Mouse (Mus musculus) adrenal gland, postnatal 25 days (tissue): ENCODE measurements at regions not wholly inside any gene's neighbourhood (a gene's known extent, or its start where the extent isn't known, plus 50 kb on each side); places are given as distances from the start of the nearest gene placed in this dataset.

Experiments
- DNase-seq: peaks from one replicate; pipeline ENCODE4 v3.0.0; 2021; ENCODE audit warnings: mixed read lengths

DNA sequence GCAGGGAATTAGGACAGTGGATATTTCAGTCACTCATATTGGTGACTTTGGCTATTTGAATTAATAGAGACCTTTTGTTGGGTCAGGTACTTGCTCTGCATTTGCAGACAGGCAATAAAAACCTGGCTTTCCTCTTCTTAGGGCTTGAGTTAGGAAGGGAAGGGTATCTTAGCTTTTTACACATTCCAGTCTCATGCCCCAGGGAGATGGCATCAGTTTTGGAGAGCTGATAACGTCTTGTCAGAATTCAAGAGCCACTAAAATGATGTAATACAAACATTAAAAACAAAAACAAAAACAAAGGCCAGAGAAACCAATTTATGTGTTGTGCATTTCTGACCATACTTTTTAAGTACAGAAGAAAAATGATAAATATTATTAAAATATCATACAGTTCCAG is 214.3 kb downstream of the Ktn1 start:
- DNase-seq: no peak

DNA sequence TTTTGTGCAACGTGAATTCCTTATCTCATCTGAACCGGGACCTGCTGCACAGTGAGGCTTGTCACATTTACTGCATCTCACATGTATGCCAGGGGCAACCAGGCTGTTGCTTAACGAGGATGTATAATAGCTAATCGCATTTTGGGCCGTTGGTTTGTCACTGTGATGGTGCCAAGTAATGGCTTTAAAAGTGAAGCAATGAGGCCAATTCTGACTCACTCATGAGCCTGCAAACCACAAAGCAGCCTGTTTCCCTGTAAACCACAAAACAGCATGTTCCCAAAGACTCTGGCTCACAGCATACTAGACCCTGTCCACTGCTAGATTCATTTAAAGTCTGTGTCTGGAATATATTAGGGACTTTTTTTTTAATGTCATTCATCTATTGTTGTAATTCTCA is 214.8 kb downstream of the Ktn1 start:
- DNase-seq: no peak

DNA sequence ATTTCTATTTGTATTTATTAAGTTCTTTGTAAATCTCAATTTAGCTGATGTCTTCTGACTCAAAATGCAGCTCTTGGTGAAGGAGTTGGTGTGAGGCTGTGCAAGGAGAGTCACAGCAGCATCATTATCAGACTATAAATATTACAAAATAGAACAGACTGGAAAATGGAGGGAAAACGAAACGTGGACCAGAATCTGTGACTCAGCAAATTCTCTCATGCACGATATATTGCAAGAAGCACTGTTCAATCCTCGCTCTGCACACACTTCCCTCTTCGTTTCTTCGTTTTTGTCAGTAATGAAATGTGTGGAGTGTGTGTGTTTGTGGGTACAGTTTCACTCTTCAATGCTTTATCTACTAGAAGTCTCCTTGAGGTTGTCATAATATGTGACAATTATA is 215.5 kb downstream of the Ktn1 start:
- DNase-seq: no peak

DNA sequence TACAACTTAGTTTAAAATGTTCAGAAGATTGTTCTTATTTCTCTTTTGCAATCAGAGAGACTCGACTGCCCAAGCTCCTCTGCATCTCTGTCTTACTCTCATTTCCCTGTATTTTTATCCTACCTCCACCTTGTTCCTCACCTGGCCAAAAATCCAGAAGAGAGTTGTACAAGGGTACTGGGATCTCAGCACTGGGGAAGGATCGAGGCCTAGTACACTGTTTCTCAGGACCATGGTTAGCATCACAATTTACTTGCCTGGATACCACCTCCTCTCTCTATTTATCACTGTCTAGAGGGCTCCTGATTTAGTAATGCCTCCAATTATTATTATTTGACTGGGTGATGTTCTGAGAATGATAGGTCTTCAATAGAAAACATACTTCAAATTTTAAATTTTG is 218.8 kb downstream of the Ktn1 start:
- DNase-seq: no peak

DNA sequence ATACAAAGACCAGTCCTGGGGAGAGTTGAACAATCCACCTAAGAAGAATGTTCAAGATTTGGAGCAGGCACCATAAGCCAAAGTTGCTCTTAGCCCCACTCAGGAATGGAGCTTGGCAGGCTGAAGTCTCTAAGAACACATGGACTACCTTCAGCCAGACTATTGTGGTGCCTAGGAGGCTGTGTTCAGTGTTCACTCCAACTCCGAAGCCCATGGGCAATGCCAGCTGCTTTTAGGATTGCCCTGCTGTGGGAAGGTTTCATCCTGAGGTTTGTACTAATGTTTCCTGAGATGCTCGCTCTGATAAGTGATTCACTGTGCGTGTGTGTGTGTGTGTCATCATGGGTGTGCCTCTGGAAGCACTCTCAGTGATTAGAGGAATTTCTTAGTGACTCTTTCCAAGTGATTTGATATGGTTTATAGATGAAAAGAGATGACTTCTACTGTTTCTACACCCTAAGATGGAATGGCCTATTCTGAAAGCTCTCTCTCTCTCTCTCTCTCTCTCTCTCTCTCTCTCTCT is 220.1 kb downstream of the Ktn1 start:
- DNase-seq: no peak

DNA sequence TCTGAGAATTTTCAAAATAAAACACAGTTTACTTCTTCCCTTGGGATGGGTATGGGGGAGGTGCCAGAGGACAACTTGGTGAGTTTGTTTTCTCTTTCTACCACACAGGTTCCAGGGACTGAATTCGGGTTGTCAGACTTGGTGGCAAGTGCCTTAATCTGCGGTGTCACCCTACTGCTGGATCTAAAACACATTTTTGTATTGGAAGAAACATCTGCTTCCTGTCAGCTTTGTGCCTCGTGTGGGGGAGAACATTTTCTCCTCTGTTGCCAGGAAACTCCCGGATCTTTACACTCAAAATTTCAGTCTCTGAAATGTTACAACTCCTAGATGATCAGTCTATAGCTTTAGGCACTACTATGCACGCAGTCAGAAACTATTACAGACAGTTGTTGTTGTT is 228.3 kb downstream of the Ktn1 start:
- no peak for DNase-seq

DNA sequence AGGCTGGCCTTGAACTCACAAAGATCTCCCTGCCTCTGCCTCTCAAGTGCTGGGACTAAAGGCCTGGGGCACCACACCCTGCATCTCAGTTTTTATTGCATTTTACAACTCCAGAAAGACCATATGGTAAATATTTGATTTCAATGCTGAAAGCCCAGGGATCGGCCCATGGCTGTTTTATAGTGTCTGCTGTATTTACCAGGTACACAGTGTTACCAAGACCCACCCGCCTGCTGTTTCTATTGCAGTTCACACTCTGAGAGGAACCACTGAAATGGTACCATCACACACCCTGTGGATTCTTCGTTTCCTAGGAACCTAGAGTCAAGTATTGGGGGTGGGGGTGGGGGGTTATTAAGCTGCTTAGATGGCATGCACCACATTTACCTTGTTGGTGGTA is 228.9 kb downstream of the Ktn1 start:
- DNase-seq: no peak

DNA sequence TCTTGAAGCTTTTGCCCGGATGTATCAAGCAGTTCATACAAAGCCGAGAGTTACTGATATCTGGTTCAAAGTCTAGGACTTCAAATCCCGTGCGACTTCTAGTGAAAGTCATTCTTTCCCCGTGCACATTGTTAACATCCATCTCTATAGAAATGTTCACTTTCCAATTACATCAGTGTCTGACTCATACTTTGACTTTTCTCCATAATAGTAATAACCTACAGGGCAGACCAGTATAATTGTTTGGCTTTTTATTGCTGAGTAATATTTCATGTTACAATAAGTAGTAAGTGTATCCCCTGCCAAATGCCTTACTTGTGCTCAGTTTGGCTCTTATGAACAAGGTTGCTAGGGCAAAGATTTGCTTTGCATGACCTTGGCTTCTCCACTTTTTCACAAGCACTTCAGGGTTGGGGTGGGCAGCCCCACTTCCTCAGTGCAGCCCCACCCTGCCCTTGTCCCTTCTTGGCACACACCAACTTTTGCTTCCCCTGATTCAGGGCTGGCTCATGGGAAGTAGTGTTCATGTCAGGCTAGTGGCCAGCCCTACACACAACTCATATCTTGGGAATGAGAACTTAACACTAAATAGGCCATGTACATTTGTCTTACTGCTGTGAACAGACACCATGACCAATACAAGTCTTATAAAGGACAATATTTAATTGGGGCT is 229.7 kb downstream of the Ktn1 start:
- DNase-seq: no peak

DNA sequence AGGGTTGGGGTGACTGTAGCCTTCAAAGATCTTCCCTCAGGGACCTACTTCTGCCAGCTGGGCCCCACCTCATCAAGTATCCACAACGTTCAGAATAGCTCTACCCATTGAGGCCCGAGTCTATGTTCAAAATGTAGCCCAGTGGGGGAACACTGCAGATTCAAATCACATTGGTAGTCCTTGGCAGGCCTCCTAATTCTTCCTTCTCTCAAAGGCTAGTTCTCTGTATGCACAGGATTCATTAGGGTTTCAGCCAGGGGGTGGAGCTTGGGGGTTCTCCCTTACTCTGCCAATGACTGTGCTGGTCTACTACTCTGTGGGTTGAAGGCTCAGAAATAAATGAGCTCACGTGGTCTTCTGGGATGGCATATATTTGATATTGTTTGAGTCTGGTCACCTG is 235.3 kb upstream of the Peli2 start:
- DNase-seq: no peak

DNA sequence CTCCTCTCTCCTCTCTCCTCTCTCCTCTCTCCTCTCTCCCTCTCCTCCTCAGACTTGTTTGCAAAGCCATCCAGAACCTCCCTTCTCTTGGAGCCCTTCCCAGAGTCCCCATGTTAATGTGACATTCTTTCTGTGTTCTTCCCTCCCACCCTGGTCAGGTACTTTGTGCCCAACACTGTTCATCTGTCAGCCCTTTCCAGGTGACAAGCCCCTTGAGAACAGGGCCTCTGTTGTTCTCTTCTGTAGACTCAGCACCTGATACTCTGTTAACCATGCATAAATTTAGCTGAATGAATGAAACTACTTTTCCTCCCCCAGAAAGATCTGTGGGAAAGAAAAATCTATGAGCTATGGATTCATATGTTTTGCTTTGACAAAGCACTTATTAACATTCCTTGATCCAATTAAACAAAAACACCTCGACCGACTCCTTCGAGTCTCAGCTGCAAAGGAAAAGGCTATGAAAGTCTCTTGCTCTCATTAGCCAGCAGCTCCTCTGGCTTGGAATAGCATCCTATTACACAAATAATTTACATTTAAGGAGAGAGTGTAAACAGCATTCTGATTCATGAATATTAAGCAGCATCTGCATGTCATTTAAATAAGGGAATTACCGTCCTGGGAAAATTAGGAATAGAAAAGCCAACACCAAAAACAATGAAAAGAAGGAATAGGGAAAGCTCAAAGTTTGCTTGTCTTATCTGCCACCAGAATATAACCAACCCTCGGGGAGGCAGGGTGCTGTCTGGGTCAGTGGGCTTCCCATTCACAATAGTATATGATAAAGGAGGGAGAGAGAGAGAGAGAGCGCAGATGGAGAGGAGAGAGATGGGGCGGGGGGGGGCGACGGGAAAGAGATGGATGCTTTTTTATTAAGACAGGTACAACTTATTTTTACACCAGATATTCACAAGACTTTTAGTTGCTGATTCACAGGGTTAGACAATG is 230.1 kb upstream of the Peli2 start:
- DNase-seq: no peak

DNA sequence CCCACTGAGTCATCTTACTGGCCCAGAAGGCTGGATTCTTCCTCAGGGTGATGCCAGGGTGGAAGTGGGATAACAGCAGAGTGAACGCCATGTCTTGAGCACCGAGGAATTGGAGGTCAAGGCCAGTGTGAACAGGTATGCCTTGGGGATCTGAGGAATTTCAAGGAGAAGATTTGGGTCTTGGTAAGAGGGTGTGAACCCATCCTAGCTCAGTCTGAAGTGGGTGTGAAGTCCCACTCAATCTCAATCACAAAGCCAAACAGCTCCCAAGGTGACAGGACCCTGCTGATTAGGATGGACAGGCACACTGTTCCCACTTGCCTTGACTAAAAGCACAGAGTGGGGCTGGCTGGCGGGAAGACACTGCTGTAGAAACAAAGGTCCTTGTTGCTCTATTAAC is 224.0 kb upstream of the Peli2 start:
- no peak for DNase-seq

DNA sequence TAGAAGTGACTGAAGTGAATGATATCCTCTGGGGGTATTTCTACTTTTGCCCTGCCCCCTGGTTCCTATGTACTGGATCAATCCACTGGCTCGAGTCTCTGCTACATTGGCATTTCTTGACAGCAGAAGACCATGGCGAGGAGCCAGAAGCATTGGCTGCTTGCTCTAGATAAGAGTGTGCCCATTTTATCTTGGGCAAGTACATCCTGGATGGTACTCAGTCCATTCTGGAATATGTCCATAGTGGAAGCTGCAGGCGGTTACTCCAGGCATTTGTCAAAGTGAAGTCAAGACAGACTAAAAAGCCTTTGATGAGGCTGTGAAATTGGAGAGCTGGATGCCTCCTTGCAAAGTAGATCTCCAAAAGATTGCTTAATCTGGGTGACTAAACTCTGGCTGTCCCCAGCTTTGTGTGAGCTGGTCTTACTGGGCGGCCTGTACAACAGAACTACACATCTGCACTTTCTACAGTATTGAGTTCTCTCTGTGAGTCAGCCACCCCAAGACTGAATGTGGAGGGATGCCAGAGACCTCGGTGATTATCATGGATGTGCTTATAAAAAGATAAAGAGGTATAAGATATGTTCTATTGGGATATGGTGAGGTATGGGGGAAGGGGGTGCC is 222.6 kb upstream of the Peli2 start:
- DNase-seq: peak; percentile 32

DNA sequence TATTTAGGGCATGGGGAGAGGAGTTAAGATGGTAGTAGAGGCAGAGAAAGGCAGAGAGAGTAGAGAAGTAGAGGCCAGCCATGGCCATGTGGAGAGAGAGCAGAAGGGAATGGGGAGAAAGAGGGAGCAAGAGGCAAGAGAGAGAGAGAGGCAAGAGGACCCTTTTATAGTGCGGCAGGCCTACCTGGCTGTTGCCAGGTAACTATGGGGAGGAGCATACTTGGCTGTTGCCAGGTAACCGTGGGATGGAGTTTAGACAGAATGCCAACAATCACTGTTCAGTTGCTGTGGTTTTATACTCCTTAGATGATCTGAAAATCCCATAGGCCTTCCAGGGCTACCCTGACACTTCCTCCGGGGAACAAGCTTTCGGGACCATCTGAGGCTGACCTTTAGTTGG is 222.0 kb upstream of the Peli2 start:
- DNase-seq: no peak

DNA sequence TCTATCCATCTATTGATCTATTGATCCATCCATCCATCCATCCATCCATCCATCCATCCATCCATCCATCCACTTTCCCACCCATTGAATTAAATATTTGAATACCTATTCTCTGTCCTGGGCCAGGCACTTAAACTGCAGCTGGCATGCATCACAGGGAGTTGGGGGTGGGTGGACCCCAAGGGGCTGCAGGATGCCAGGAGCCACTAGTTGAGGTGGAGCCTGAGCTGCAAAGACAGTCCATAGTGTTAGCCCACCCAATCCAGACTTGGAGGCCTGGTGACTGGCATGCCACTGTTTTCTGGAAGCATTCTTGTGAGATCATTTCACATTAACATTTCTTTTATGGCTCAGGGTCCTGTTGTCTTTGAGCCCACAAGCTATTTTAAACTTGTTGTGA is 215.3 kb upstream of the Peli2 start:
- no peak for DNase-seq

DNA sequence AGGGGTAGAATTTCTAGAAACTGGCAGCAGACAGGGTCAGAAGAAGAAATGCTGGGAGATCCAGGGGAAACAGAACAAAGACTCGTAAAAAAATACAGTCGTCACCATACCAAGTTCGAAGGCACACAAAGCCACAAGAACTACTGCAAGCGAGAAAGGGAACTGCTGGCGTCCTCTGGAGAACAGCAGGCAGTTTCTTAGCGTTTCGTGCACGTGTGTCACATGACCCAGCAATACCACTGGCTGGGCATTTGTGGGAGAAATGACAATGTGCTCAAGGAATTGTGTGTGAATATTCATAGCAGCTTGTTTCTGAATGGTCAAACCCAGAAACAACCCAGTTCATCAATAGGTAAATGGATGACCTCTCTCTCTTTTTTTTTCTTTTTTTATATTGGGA is 211.5 kb upstream of the Peli2 start:
- DNase-seq: no peak

DNA sequence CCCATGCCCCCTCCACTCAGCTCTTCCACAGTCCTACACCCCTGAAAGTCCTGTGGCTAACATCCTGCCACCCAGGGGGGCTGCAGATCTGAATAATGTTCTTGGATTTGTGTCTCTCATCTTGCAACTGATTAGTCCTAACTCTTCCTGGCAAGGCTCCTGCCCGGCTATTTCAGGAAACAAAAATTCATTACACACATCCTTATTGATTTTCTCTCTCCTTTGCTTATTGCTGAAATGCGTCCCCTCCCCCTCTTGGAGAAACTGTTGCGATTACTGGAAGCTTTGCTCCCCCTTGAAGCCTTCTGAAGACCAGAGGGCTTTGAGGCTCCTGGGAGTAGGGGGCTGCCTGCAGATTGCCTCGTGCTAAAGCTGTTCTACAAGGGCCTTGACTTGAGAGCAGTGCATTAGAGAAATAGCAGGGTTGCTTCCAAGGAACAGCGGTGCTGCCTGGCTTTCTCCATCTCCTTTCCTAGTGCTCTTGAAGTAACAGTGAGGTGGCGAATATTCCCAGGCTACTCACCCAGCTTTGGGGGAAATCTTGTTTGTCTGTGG is 209.8 kb upstream of the Peli2 start:
- no peak for DNase-seq

DNA sequence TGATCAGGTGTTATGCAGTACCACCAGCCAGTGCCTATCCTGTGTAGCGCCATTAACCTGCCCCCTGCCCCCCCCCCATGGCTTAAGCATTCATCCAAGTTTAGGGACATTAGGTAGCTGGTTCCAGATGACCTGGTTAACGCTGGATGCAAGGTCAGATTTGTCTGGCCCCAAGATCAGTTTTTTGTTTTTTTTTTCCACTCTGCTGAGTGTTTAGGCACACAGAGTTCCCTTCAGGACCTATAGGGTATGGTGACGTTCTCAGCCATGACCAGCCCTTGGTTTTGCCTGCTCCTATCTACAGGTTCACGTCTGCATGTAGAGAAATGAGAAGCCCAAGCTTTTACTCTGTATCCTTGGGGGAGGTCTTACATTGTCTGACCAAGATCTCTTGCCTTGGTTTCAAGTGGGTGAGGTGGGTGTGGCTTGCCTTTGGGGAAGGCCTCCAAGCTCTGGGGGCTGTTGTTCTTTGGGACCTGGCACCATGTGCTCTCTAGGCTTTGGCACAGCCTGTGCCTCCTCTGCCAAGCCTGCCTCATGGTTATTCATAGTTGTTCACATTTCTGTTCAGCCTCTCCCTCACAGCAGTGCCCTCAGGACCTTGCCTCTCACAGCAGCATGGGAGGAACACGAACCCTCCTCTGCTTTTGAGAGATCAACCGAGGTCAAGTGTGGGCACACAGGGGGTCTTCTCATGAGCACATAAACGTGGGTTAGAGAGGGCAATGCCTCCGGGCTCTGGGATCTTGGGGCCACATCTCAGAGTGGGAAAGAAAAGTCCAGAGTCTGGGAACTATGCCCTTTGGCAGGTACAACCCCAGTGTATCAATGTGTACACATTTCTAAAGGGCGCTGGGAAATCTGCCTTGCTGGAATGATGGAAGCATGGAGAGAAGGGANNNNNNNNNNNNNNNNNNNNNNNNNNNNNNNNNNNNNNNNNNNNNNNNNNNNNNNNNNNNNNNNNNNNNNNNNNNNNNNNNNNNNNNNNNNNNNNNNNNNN is 208.8 kb upstream of the Peli2 start:
- DNase-seq: no peak

DNA sequence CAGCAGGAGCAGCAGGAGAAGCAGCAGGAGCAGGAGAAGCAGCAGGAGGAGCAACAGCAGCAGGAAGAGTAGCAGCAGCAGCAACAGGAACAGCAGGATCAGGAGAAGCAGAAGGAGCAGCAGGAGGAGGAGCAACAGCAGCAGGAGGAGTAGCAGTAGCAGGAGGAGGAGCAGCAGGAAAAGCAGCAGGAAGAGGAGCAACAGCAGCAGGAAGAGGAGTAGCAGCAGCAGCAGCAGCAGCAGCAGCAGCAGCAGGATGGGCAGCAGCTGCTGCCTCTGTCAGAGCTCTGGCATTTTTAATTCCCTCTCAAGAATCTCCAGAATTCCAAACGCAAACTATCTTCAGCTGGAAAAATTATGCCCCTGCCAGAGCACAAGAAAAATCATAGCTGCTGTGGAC is 205.0 kb upstream of the Peli2 start:
- no peak for DNase-seq

DNA sequence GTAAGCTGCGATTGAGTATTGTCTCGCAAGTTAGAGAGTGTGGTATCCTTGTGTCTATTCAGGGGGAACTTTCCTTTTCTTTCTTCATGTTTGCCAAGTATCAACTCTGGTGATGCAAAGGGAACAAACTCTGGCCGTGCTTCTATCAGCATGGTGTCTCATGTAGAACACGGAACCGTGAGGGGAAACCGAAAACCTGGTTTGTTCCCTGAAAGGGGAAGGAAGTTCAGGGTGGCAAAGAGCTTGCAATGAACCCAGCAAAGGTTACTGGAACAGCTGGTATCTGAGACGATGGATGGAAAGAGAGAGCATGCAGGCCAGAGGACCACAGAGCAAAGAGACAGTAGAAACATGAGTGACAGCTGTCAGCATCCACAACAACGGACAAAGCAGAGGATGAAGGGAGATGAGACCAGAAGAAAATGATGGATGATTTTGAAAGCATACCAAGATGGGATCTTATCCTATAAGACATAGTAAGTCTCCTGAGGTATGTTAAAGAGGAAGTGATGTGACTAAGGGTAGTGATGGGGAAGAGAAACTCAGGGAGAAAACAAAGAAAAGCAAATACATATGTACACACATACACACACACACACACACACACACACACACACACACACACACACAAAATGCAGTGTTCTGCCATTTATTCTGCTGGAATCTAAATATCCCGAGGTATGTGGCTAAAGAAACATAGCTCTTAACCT is 199.8 kb upstream of the Peli2 start:
- no peak for DNase-seq

DNA sequence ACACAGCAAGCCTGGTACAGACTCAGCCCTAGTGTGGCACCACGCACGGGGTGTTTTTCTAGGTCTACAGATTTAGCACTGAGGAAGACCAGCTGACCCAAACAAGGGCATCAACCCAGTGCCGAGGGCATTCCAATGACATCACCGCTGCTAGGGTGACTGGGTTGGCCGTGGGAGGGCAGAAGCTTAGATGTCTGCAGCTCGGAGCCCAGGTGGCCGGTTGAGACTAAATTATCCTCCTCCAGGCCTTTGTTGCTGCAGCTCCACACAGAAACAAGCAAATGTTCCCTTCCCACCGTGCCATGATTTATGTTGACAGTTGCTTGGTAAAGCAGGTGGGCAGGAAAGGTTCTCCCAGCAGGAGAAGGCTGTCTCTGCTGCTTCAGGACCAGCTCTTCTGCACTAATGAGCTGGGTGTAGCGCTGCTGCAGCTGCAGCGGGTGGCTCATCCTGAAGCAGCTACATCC is 198.8 kb upstream of the Peli2 start:
- no peak for DNase-seq

DNA sequence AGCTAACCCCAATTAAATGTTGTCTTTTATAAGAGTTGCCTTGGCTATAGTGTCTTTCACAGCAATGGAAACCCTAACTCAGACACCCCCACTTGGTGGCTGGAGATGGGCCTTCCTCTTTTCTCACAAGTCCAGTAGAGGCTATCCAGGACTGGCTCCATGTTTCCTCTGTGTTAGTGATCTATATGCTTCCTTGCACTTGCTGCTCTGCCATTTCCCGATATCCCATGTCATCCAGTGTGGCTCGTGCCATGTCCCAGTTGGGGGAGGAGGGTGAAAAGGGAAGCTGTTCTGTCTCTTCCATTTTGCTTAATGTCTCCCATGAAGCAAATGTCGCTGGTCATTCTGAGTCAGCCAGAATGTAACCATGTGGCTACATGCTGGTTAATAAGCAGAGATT is 194.2 kb upstream of the Peli2 start:
- DNase-seq: no peak
